Mouse (Mus musculus): ENCODE data around the gene Mis18bp1. TPM values are rescaled to one million over a fixed set of nuclear protein-coding genes. Genes with fewer than 3 reads are reported as not detected.
"Not testable (repeated sequence)": the region's sequence is repeated elsewhere in the genome, so short reads cannot be mapped to it uniquely, and the experiment has no call there.

Gene Mis18bp1
- polyA plus RNA-seq, 1 experiment from 2014 or later, result 43.0 TPM

DNA sequence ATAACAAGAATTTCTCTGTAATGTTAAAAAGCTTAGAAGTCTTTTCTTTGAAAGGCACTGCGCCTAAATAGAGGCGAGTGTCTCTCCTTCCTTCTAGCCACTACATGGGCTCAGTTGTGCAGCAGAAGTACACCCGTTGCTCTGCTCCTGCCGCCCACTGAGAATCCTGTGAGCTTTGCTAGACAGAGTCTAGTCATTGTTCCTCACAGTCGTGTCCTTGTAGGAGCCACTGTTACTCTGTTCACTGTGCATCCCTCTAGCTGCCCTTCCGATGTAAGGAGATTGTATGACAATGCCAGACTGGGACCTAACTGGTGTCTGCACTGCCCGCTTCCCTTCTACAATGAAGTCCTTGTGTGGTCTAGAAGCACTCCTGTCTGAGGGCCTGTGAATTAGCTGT lies 53.4 kb downstream of the Mis18bp1 start:
- Histone ChIP-seq H3K36me3 (peaks cover 20% of the 10 kb centered on the region), H3K4me3 (replicated peaks) (no peak overlapping the region), H3K9me3 (replicated peaks) (no peaks in the 10 kb centered on the region), H3K27ac (replicated peaks) (no peak overlapping the region), H3K4me1 (no peaks in the 10 kb centered on the region), H3K27me3 (no peaks in the 10 kb centered on the region), H3K9ac (no peak overlapping the region), H3K4me2 (replicated peaks) (no peak overlapping the region)
- ATAC-seq (ENCODE audit: insufficient number of reproducible peaks, low FRiP score, low TSS enrichment, low read depth), result no peak
- WGBS, result 82% methylated on average over 7 of the region's 7 CpGs

DNA sequence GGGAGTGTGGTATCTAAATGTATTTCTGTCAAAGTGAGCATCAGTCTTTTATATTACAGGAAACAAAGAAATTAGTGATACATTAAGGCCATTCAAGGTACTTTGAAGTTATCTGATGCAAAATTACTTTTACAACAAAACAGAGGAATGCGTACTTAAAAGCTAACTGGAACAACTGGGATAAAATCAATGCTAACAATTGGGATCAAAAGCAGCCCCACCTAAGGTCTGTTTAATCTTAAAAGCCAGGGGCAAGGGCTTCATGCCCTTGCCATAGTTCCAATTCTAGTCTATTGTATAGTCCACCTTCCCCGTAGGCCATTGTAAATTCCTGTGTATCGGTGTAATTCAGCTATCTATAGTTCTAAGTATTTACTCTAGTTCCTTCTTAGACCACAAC lies 57.4 kb downstream of the Mis18bp1 start:
- H3K27ac ChIP-seq (replicated peaks); ATAC-seq (ENCODE audit: insufficient number of reproducible peaks, low FRiP score, low TSS enrichment, low read depth); H3K4me3 ChIP-seq (replicated peaks); H3K27me3 ChIP-seq; H3K4me2 ChIP-seq (replicated peaks); H3K4me1 ChIP-seq; H3K9ac ChIP-seq; H3K9me3 ChIP-seq (replicated peaks): not testable (repeated sequence)
- H3K36me3 ChIP-seq, result peaks cover 18% of the 10 kb centered on the region
- 93% methylated on average over 3 of the region's 3 CpGs for WGBS

DNA sequence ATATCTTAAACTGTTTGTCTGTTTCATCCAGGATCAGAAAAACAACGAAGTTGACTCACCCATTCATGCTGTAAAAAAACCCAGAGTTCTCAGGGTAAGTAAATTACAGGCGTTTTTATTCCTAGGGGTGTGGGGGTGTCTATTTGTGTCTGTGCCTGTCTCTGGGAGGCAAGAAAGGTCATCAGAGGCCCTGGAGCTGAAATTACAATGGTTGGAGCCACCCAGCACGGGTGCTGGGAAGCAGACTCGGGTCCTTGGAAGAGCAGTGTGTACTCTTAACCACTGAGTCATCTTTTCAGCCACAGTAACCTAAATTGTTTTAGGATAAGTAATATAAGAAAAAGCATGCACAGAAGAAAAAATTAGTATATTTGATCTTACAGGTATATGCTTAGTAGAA lies 58.5 kb downstream of the Mis18bp1 start:
- H3K27me3 ChIP-seq, result no peaks in the 10 kb centered on the region
- H3K27ac ChIP-seq (replicated peaks), result no peak overlapping the region
- no peak overlapping the region for H3K9ac ChIP-seq
- H3K36me3 ChIP-seq, result peaks cover 18% of the 10 kb centered on the region
- H3K9me3 ChIP-seq (replicated peaks), result no peaks in the 10 kb centered on the region
- H3K4me1 ChIP-seq, result no peaks in the 10 kb centered on the region
- WGBS, result 91% methylated on average over 4 of the region's 4 CpGs
- H3K4me3 ChIP-seq (replicated peaks), result no peak overlapping the region
- no peak for ATAC-seq (ENCODE audit: insufficient number of reproducible peaks, low FRiP score, low TSS enrichment, low read depth)
- H3K4me2 ChIP-seq (replicated peaks), result no peak overlapping the region

DNA sequence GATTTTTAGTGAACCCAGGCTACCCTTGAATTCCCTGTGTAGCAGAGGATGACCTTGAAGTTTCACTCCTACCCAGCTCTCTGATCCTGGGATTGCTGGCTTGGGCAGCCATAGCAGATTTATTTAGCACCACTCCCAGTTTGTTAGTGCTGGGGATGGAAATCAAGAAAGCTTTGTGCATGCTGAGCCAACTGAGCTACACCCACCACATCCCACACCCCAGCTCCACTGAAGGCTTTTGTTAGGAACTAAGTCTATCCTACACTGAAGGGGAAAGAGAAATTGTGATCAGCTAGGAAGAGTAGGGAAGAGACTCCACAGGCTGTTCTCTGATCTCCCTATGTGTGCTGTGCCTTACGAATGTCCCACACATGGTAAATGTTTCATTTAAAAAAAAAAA lies 59.6 kb downstream of the Mis18bp1 start:
- 90% methylated on average over 1 of the region's 1 CpGs for WGBS
- no peaks in the 10 kb centered on the region for H3K9me3 ChIP-seq (replicated peaks)
- H3K4me1 ChIP-seq, result no peaks in the 10 kb centered on the region
- H3K27ac ChIP-seq (replicated peaks), result no peak overlapping the region
- peaks cover 15% of the 10 kb centered on the region for H3K36me3 ChIP-seq
- ATAC-seq (ENCODE audit: insufficient number of reproducible peaks, low FRiP score, low TSS enrichment, low read depth), result no peak
- no peak overlapping the region for H3K4me2 ChIP-seq (replicated peaks)
- H3K9ac ChIP-seq, result no peak overlapping the region
- no peaks in the 10 kb centered on the region for H3K27me3 ChIP-seq
- H3K4me3 ChIP-seq (replicated peaks), result no peak overlapping the region

DNA sequence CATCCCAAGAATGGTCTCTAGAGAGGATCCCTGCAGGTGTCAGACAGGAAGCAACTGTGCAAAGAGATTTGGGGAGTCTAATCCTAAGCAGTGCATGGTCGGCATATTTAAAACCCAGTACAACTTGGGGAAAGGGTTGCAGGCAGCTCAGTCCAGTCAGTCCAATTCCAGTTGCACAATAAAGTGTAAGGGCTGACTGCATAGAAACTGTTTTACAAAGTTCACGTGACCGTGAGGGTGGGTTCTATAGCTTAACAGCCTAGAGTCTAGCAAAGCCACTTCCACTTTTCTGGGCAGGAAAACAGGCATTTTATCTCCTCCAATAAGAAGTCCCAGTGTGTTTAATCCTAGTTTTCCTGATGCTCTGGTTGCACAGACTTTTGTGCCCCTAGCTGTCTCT lies 60.9 kb downstream of the Mis18bp1 start:
- Histone ChIP-seq H3K36me3 (peaks cover 17% of the 10 kb centered on the region), H3K4me2 (replicated peaks) (no peak overlapping the region), H3K27me3 (no peaks in the 10 kb centered on the region), H3K9me3 (replicated peaks) (no peaks in the 10 kb centered on the region), H3K9ac (no peak overlapping the region), H3K4me3 (replicated peaks) (no peak overlapping the region), H3K4me1 (no peaks in the 10 kb centered on the region), H3K27ac (replicated peaks) (no peak overlapping the region)
- WGBS, result 81% methylated on average over 3 of the region's 3 CpGs
- ATAC-seq (ENCODE audit: insufficient number of reproducible peaks, low FRiP score, low TSS enrichment, low read depth), result no peak

DNA sequence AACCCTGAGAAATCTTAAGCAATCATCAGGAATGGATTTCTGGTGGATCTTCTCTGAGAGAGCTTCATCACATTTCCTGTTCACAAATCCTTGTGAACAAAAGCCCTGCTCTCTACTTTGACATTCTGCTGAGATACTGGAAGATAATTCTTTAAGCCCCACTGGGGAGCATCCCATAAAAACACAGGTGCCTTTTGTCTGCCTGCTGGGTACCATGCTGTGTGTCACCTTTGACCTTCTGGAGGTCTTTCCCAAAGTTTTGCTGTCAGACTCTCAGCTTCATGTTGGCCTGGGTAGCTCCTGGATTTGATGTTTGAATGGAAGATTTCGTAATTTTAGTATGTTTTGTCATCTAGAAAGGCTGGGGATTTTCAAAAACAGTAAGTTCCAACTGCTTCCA lies 63.7 kb downstream of the Mis18bp1 start:
- H3K9me3 ChIP-seq (replicated peaks), result no peaks in the 10 kb centered on the region
- H3K4me3 ChIP-seq (replicated peaks), result no peak overlapping the region
- no peak overlapping the region for H3K27ac ChIP-seq (replicated peaks)
- H3K27me3 ChIP-seq, result no peaks in the 10 kb centered on the region
- ATAC-seq (ENCODE audit: insufficient number of reproducible peaks, low FRiP score, low TSS enrichment, low read depth), result no peak
- H3K36me3 ChIP-seq, result peaks cover 26% of the 10 kb centered on the region
- H3K9ac ChIP-seq, result no peak overlapping the region
- 84% methylated on average over 1 of the region's 1 CpGs for WGBS
- H3K4me2 ChIP-seq (replicated peaks), result no peak overlapping the region
- H3K4me1 ChIP-seq, result no peaks in the 10 kb centered on the region

Other genes starting within 250 kb of the Mis18bp1 start
- gene Klhl28, start 207.1 kb downstream of the Mis18bp1 start, polyA plus RNA-seq (2015; fragmentation: Nextera tagmentation; extraction: Ambion mirVana), result 13.9 and 15.2 TPM in 2 replicates
- gene Togaram1, start 206.8 kb downstream of the Mis18bp1 start, polyA plus RNA-seq (2015; fragmentation: Nextera tagmentation; extraction: Ambion mirVana), result 26.6 and 28.7 TPM in 2 replicates
- 55.3 and 56.2 TPM in 2 replicates for gene Prpf39, start 136.3 kb downstream of the Mis18bp1 start, polyA plus RNA-seq (2015; fragmentation: Nextera tagmentation; extraction: Ambion mirVana)
- 363 and 402 TPM in 2 replicates for gene Fkbp3, start 98.6 kb downstream of the Mis18bp1 start, polyA plus RNA-seq (2015; fragmentation: Nextera tagmentation; extraction: Ambion mirVana)
- gene Fancm, start 97.0 kb downstream of the Mis18bp1 start, polyA plus RNA-seq (2015; fragmentation: Nextera tagmentation; extraction: Ambion mirVana), result 5.9 and 7.7 TPM in 2 replicates
- 0.09 and 0.11 TPM in 2 replicates for gene Wdr20rt, start 52.9 kb upstream of the Mis18bp1 start, polyA plus RNA-seq (2015; fragmentation: Nextera tagmentation; extraction: Ambion mirVana)

Measured in embryonic facial prominence, embryonic 15.5 days (tissue).